Mouse (Mus musculus): Measurements from ENCODE around the gene Ndufc1.

GRCm38 (mm10) chr3:51417485-51417884 lies 8.7 kb upstream of the Ndufc1 start:
- TF ChIP-seq CTCF (IDR thresholded peaks at IDR 0.05; ENCODE audit: extremely low read depth, insufficient read depth, insufficient read length, insufficient replicate concordance), result no peak
- no peak for TF ChIP-seq POLR2A (IDR thresholded peaks at IDR 0.05; ENCODE audit: low read depth, low read length)
